Mouse (Mus musculus) gastrocnemius, adult 2 months (tissue): Measurements from ENCODE around the gene Hist1h3c. TPM values are rescaled to one million over a fixed set of nuclear protein-coding genes. Genes with fewer than 3 reads are reported as not detected.

Experiments used
- DNase-seq: peaks from one replicate; pipeline ENCODE4 v3.0.0; 2022
- H3K27ac ChIP-seq: fragments of 200-600 bp; 2 replicates; pipeline ENCODE4 v1.8.1; 2022; ENCODE audit warnings: mild to moderate bottlenecking
- H3K4me3 ChIP-seq: fragments of 200-600 bp; 2 replicates; pipeline ENCODE4 v1.8.1; 2022; ENCODE audit warnings: mild to moderate bottlenecking, moderate library complexity
- CTCF ChIP-seq: fragments of 200-600 bp; IDR thresholded peaks from 2 replicates; pipeline ENCODE4 v1.8.1; 2022; ENCODE audit warnings: antibody characterized with exemption, mild to moderate bottlenecking, moderate library complexity
- intact Hi-C: fragments of 180-260 bp; cut with DNase I; formaldehyde crosslinking; loops from one replicate; pipeline ENCODE4 v1.15.1; 2025
- total RNA-seq, 2 experiments: library from RNA; stranded (reverse); gene quantifications; 2 replicates each; pipeline ENCODE4 v1.2.3; 2021

The Hist1h3c gene
- total RNA-seq, 2 experiments from 2014 or later, result not detected

DNA sequence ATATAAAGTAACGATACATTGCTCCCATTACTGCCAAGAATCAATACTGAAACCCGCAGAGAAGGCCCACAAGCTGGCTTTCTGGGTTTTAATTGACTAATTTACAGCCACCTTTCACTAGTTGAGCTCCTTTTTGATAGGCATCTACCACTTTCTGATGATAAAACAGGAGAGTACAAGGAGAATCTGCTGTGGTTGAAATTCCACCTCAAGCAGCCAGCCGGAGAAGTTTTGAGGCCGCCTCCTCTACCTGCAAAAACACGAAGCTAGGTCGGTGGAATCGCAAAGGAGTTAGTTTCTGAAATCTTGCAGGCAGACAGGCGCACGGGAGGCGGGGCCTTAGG, 17.8 kb upstream of the Hist1h3c start:
- intact Hi-C loops, result loop anchor here (5.0 kb wide), 2 partner anchors 141 to 181 kb away; partner anchors contain the start of genes Hist1h1e, Hist1h2be and Hist1h4d
- DNase-seq, result no peak
- TF ChIP-seq CTCF, result no peak
- H3K27ac ChIP-seq, result peak overlapping the region; percentile 88; the same call in 1 of the 2 replicates
- H3K4me3 ChIP-seq, result peak overlapping the region; percentile 88

DNA sequence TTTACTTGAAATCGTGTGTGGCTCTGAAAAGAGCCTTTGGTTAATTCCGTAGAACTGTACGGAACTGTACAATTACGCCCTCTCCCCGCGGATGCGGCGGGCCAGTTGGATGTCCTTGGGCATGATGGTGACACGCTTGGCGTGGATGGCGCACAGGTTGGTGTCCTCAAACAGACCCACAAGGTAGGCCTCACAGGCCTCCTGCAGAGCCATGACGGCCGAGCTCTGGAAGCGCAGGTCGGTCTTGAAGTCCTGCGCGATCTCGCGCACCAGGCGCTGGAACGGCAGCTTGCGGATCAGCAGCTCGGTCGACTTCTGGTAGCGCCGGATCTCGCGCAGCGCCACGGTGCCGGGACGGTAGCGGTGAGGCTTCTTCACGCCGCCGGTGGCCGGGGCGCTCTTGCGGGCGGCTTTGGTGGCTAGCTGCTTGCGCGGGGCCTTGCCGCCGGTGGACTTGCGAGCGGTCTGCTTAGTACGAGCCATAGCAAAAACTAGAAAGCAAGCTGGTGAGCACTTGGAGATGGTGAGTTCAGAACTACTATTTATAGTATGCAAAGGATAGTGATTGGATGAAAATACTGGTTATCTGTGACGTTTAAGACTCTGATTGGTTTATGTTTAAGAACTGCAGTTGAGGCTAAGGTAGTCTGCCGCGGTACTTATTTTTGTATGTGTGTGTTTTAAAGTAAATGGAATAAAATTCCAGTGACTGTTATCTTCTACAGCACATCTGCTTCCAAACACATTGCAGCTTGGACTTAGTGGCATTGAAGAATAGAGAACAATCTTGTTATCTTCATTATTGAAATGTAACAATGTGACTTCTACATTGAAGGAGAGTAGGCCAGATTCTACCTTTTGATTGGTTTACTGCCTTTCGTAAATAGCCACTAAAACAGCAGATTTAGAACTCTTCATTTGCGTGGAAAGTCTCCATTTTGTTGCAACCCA, 16.7 kb upstream of the Hist1h3c start, which contains the start of gene Hist1h3a:
Gene Hist1h3a (minus strand): TSS at position 516 of the 951 bp plus-strand sequence.
- intact Hi-C loops, result loop anchor here (5.0 kb wide), 2 partner anchors 140 to 180 kb away; partner anchors contain the start of genes Hist1h1e, Hist1h2be and Hist1h4d
- peak within 1 kb of the TSS; percentile 88 for H3K27ac ChIP-seq
- peak within 1 kb of the TSS; percentile 88 for H3K4me3 ChIP-seq
- peak; percentile 47 for DNase-seq

DNA sequence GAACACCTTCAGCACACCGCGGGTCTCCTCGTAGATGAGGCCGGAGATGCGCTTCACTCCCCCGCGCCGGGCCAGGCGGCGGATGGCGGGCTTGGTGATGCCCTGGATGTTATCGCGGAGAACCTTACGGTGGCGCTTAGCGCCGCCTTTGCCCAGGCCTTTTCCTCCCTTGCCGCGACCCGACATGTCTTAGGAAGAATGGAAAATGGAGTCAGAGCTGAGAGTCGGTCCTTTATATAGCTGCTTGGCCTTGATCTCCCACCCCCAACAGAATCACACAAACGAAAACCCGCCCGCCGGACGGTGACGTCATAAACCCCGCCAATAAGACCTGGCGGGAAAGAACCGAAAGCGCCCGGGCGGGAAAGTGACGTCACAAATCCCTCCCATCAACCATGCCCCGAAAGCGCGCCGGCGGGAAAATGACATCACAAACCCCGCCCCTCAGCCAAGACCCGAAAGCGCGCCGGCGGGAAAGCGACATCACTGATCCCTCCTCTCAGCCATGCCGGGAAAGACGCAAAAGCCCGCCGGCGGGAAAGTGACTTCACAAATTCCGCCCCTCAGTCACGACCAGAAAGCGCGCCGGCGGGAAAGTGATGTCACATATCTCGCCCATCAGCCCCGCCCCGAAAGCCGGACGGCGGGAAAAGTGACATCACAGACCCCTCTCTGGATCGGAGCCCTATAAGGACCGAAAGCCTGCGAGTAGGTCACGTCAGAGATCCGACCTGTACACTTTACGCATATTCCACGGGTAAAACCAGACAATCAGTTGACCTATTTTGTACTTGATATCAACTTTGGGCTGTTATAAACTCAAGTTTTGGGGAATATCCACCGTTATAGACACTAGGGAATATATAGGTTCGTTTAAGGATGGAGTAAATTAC, 15.8 kb upstream of the Hist1h3c start, which contains the start of gene Hist1h4a:
Gene Hist1h4a (minus strand): TSS at position 259 of the 893 bp plus-strand sequence.
- Histone ChIP-seq H3K4me3 (peak within 1 kb of the TSS; percentile 88), H3K27ac (peak within 1 kb of the TSS; percentile 88)
- no peak for TF ChIP-seq CTCF
- intact Hi-C loops, result loop anchor here (5.0 kb wide), 2 partner anchors 139 to 179 kb away; partner anchors contain the start of genes Hist1h1e, Hist1h2be and Hist1h4d
- DNase-seq, result peak; percentile 96

DNA sequence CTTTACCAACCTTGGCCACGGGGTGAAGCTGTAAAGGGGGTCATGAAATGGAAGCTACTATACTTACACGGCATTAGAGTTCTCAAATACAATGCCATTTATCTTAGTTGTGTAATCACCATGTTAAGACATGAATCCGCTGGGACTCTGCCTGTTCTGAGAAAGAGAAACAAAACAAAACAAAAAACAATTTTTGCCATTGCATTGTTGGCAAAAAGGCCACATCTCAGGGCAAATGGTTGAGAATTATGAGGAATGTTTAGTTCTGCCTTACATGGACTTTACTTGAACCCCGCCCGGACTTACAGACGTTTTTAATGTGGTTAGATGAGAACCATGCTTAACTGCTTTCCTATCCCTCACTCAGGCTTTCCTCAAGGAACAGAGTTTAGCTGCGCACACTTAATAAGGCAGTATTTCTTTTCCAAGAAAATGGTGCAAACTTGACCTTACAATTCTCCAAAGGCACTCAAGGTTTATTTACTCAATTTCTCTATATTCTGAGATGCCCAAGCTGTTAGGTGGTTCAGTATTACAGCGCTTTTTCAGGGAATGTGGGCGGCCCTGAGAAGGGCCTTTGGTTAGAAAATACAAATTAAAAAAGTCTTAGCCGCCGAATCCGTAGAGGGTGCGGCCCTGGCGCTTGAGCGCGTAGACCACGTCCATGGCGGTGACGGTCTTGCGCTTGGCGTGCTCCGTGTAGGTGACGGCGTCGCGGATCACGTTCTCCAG, 15.0 kb upstream of the Hist1h3c start:
- DNase-seq, result no peak
- Histone ChIP-seq H3K4me3 (peak overlapping the region; percentile 88), H3K27ac (peak overlapping the region; percentile 88)
- intact Hi-C loops, result loop anchor here (5.0 kb wide), 2 partner anchors 138 to 178 kb away; partner anchors contain the start of genes Hist1h1e, Hist1h2be and Hist1h4d
- TF ChIP-seq CTCF, result no peak

DNA sequence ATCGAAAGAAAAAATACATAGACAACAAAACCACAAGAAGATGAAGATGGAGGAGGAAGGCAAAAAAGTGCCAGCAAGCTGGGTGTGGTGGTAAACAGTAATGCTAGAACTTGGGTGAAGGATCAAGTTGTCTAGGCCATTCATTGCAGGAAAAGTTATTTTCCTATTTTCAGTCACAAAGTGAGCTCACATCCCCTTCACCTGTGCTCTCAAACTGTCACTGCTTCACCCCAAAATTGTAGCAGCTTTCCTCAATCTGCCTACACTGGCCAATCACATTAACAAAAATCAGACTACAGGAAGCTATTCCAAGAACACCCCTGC, 14.5 kb upstream of the Hist1h3c start:
- H3K4me3 ChIP-seq, result no peak overlapping the region
- TF ChIP-seq CTCF, result no peak
- no peak for DNase-seq
- H3K27ac ChIP-seq, result no peak overlapping the region
- intact Hi-C loops, result loop anchor here (5.0 to 10.0 kb wide), 3 partner anchors 138 to 395 kb away; partner anchors contain the start of genes Hist1h1e, Hist1h2be, Hist1h4d and Zfp322a

DNA sequence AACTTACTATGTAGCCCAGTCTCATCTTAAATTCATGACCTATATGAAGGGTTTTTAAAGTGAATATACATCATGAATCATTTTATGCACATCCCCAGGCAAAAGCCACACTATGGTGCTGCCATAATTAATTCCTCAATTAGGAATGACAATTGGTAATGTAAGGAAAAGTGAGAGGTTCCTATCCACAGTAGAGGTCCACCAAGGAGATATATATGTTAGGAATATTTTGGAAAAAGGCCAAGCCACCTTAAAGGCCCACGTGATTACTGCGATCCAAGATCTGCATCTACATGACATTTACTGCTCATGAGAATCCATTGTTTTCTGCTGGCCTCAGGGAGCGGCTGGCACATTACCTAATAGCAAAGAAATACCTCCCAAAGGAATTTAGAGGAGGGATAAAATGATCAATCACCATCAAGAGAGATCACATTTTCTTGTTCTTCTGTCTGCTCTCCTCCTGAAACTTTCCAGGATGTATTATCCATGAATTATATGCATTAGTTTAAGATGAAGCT, 13.9 kb upstream of the Hist1h3c start:
- no peak for TF ChIP-seq CTCF
- H3K27ac ChIP-seq, result no peak overlapping the region
- no peak for DNase-seq
- H3K4me3 ChIP-seq, result no peak overlapping the region
- intact Hi-C loops, result loop anchor here (10.0 kb wide), 1 partner anchor 395 kb away; the partner anchor contains the start of gene Zfp322a

DNA sequence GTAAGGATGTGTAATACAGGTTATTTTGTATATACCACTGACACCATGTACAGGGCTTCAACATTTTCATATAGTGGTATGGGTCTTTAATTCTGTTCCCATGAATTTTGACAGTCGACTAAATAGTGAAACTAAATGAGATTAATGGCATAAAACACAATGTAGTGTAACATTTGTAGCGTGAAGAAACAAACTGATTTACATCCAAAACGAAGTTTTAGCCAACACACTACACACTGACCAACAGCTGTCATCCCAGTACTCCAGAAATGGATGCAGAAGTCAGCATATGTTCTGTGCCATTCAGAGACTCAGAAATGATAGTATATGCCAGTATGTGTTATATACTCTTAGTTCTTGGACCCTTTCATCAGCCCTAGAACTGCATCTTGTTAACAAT, 12.5 kb upstream of the Hist1h3c start:
- no peak overlapping the region for H3K27ac ChIP-seq
- no peak for TF ChIP-seq CTCF
- intact Hi-C loops, result loop anchor here (10.0 kb wide), 1 partner anchor 393 kb away; the partner anchor contains the start of gene Zfp322a

DNA sequence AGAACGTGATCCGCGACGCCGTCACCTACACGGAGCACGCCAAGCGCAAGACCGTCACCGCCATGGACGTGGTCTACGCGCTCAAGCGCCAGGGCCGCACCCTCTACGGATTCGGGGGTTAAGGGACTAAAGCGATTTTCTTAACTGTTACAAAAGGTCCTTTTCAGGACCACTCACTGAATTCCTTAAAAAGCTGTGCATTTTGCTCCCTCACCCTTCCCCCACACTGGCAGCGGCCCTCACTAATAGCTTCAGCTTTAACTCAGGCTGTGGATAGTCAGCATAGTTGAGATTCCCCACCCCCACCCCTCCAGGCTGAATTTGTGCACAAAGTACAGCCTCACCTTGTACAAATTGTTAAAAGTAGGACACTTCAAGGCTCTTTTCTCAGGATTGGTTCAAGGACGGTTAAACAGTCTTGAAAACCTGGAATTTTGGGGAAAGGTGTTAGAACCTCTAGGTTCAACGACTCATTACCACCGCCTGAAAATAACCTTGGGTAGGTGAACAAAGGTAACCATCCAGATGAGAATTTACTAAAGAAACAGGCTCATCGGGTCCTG, 11.9 kb upstream of the Hist1h3c start:
- H3K4me3 ChIP-seq, result peak overlapping the region; percentile 63
- no peak for DNase-seq
- intact Hi-C loops, result loop anchor here (10.0 kb wide), 1 partner anchor 392 kb away; the partner anchor contains the start of gene Zfp322a
- no peak overlapping the region for H3K27ac ChIP-seq
- no peak for TF ChIP-seq CTCF

More for the DNA sequence above, 12.5 kb upstream of the Hist1h3c start:
- no peak for DNase-seq
- H3K4me3 ChIP-seq, result no peak overlapping the region

DNA sequence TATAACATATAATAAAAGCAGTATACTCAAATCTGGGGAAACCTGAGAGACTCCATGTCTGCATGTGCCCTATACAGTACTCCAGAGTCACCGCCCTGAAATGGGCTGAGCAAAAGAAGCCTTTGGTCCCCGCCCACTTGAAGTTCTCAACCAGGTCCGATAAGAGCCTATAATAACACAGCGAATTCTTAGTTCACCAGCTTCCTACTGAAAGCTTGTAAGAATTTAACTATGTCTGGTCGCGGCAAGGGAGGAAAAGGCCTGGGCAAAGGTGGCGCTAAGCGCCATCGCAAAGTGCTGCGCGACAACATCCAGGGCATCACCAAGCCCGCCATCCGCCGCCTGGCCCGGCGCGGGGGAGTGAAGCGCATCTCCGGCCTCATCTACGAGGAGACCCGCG, 11.4 kb upstream of the Hist1h3c start, which contains the start of gene Hist1h4b:
Gene Hist1h4b (plus strand): TSS at position 224 of the 400 bp plus-strand sequence.
- H3K4me3 ChIP-seq, result peak within 1 kb of the TSS; percentile 63
- intact Hi-C loops, result loop anchor here (10.0 kb wide), 1 partner anchor 392 kb away; the partner anchor contains the start of gene Zfp322a
- peak within 1 kb of the TSS; percentile 48; the same call in 1 of the 2 replicates for H3K27ac ChIP-seq

DNA sequence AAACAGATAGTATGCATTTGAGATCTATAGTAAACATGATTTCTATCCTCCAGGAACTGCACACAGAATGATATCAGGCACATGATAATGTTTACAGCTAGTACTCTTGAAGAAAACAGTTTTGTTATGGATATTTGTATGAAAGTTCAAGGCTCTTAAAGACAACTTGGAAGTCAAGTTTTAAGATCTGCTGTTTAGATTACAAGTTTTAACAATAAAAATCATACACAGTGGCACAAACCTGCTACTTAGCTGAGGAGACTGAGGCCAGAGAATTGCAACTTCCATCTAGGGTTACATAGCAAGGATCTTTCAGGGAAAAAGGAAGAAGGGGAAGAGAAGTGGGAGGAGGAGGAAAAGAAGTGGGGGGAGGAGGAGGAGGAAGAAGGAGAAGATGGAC, 9.6 kb upstream of the Hist1h3c start:
- Histone ChIP-seq H3K27ac (no peak overlapping the region), H3K4me3 (no peak overlapping the region)
- TF ChIP-seq CTCF, result no peak
- DNase-seq, result no peak
- intact Hi-C loops, result loop anchor here (10.0 kb wide), 1 partner anchor 390 kb away; the partner anchor contains the start of gene Zfp322a

More for the DNA sequence above, 11.4 kb upstream of the Hist1h3c start, which contains the start of gene Hist1h4b:
- TF ChIP-seq CTCF, result no peak
- peak; percentile 68 for DNase-seq
